Mouse (Mus musculus): ENCODE data around the gene Cd27. TPM values are rescaled to one million over a fixed set of nuclear protein-coding genes. Genes with fewer than 3 reads are reported as not detected.
"Not testable (repeated sequence)": the region's sequence is repeated elsewhere in the genome, so short reads cannot be mapped to it uniquely, and the experiment has no call there.

Gene Cd27
- polyA plus RNA-seq (2012; rRNA removed), result 1,056 and 1,075 TPM in 2 replicates

DNA sequence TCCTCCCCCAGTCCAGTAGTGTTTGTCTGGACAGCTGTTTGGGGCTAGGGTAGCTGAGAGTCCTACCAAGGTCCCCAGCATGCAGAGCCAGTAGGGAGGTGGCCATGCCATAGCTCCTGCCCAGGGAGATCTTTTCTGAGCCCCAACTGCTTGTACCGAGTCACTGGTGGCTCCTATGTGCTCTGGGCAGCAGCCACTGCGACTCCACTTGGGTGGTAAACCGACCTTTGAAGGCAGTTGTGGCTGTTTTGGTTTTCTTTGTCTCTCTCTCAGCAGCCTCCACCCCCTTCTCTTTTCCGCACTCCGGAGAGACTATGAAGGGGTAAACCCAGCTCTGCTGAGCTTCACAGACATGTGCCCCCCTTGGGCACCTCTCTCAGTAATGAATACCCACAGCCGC is at the start of gene Cd27:
Cd27 (minus strand) TSS at position 229 of the 400 bp plus-strand sequence.
- Histone ChIP-seq H3K4me1 (replicated peaks; ENCODE audit: control insufficient read depth, insufficient read depth, low read length) (peaks cover 60% of the 10 kb centered on the region), H3K36me3 (ENCODE audit: control insufficient read depth, insufficient read depth, low read length) (peaks cover 23% of the 10 kb centered on the region), H3K4me3 (ENCODE audit: control insufficient read depth, insufficient read depth, low read length) (peak within 1 kb of the TSS; percentile 95), H3K27ac (ENCODE audit: control insufficient read depth, insufficient read depth, low read length) (peak within 1 kb of the TSS; percentile 99), H3K27me3 (ENCODE audit: control insufficient read depth, insufficient read depth, low read length) (no peaks in the 10 kb centered on the region)
- TF ChIP-seq POLR2A (IDR thresholded peaks at IDR 0.05; ENCODE audit: control insufficient read depth, extremely low read depth, insufficient read depth, low read length, poor library complexity), result peak; percentile 93
- no peak for TF ChIP-seq CTCF (IDR thresholded peaks at IDR 0.05; ENCODE audit: borderline replicate concordance, control insufficient read depth, extremely low read depth, insufficient read depth, low read length, poor library complexity)
- DNase-seq, result peak; percentile 84
- WGBS, result 5% methylated on average over 6 of the region's 6 CpGs

DNA sequence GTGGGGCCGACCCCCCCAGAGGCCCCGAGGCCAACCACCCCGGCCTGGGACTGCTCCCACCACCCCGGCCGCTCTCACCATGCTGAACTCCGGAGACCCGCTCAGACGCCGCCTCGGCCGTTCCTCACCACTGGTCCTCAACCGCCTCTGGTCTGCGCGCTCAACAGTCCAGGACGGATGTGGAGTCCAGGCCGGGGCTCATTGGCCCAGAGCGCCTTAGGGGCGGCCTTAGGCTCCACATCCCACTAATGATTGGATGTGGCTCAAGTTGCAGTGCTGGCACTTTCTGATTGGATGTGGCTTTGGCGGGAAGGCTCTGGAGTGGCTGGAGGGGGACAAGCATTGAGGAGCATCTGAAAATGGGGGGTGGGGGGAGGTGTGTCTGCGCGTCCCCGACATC is 49.1 kb upstream of the Cd27 start, which contains the start of gene Tuba3a:
Tuba3a (minus strand) TSS at position 153 of the 400 bp plus-strand sequence.
- no peaks in the 10 kb centered on the region for H3K36me3 ChIP-seq (ENCODE audit: control insufficient read depth, insufficient read depth, low read length)
- no peak for DNase-seq
- H3K27me3 ChIP-seq (ENCODE audit: control insufficient read depth, insufficient read depth, low read length), result no peaks in the 10 kb centered on the region
- no peak within 1 kb of the TSS for H3K4me3 ChIP-seq (ENCODE audit: control insufficient read depth, insufficient read depth, low read length)
- no peaks in the 10 kb centered on the region for H3K4me1 ChIP-seq (replicated peaks; ENCODE audit: control insufficient read depth, insufficient read depth, low read length)
- H3K27ac ChIP-seq (ENCODE audit: control insufficient read depth, insufficient read depth, low read length), result no peak within 1 kb of the TSS
- TF ChIP-seq CTCF (IDR thresholded peaks at IDR 0.05; ENCODE audit: borderline replicate concordance, control insufficient read depth, extremely low read depth, insufficient read depth, low read length, poor library complexity), result no peak
- no peak for TF ChIP-seq POLR2A (IDR thresholded peaks at IDR 0.05; ENCODE audit: control insufficient read depth, extremely low read depth, insufficient read depth, low read length, poor library complexity)
- WGBS, result 95% methylated on average over 22 of the region's 22 CpGs

DNA sequence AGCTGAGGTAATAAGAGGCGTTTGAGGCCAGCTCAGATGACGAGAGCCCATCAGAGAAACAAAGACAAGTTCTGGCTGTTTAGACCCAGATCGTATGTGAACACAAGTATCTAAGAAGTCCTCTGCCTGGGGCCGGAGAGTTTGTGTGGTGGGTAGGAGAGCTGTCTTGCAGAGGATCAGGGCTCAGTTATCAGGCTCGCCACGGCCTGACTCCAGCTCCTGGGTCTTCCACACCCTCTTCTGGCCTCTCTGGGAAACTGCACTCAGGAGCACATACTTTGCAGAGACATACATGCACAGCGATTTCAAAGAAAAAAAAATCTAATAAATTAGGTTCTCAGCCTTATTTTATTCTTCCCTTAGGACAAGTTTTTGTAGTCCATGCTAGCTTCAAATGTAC is 47.9 kb upstream of the Cd27 start:
- H3K4me3 ChIP-seq (ENCODE audit: control insufficient read depth, insufficient read depth, low read length), result no peak overlapping the region
- no peaks in the 10 kb centered on the region for H3K27me3 ChIP-seq (ENCODE audit: control insufficient read depth, insufficient read depth, low read length)
- H3K4me1 ChIP-seq (replicated peaks; ENCODE audit: control insufficient read depth, insufficient read depth, low read length), result no peaks in the 10 kb centered on the region
- 95% methylated on average over 7 of the region's 7 CpGs for WGBS
- no peak overlapping the region for H3K27ac ChIP-seq (ENCODE audit: control insufficient read depth, insufficient read depth, low read length)
- H3K36me3 ChIP-seq (ENCODE audit: control insufficient read depth, insufficient read depth, low read length), result no peaks in the 10 kb centered on the region
- no peak for TF ChIP-seq CTCF (IDR thresholded peaks at IDR 0.05; ENCODE audit: borderline replicate concordance, control insufficient read depth, extremely low read depth, insufficient read depth, low read length, poor library complexity)
- TF ChIP-seq POLR2A (IDR thresholded peaks at IDR 0.05; ENCODE audit: control insufficient read depth, extremely low read depth, insufficient read depth, low read length, poor library complexity), result no peak
- no peak for DNase-seq

DNA sequence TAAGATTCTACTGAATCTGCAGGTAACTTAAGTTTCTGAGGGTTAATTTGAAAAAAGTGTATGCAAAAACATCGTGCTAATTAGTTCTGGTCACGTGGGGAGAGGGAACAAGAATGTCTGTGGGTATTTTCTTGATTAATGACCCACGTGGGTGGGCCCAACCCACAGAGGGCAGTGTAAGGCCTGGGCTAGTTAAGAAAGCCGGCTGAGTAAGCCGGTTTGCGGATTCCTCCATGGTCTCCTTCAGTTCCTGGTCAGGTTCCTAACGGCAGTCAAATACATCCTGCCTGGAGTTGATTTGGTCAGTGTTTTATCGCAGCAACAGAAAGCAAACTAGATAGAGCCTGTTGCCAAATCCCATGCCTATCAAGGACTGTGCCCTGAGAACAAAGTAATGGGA is 47.4 kb upstream of the Cd27 start:
- H3K27ac ChIP-seq (ENCODE audit: control insufficient read depth, insufficient read depth, low read length), result no peak overlapping the region
- H3K4me1 ChIP-seq (replicated peaks; ENCODE audit: control insufficient read depth, insufficient read depth, low read length), result no peaks in the 10 kb centered on the region
- H3K36me3 ChIP-seq (ENCODE audit: control insufficient read depth, insufficient read depth, low read length), result no peaks in the 10 kb centered on the region
- no peak for DNase-seq
- TF ChIP-seq CTCF (IDR thresholded peaks at IDR 0.05; ENCODE audit: borderline replicate concordance, control insufficient read depth, extremely low read depth, insufficient read depth, low read length, poor library complexity) (no peak), POLR2A (IDR thresholded peaks at IDR 0.05; ENCODE audit: control insufficient read depth, extremely low read depth, insufficient read depth, low read length, poor library complexity) (no peak)
- WGBS, result 83% methylated on average over 8 of the region's 8 CpGs
- no peaks in the 10 kb centered on the region for H3K27me3 ChIP-seq (ENCODE audit: control insufficient read depth, insufficient read depth, low read length)
- no peak overlapping the region for H3K4me3 ChIP-seq (ENCODE audit: control insufficient read depth, insufficient read depth, low read length)

DNA sequence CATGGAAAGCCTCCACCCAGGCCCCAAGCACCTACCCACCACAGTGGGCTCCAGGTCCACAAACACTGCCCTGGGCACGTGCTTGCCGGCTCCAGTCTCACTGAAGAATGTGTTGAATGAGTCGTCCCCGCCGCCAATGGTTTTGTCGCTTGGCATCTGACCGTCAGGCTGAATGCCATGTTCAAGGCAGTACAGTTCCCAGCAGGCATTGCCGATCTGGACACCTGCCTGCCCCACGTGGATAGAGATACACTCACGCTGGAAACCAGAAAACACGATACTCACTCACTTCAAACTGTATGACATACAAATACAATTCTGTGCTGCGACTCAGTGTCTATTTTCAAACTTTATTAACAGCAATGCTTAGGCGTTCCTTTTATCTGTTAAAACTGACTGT is 45.9 kb upstream of the Cd27 start:
- H3K36me3 ChIP-seq (ENCODE audit: control insufficient read depth, insufficient read depth, low read length); H3K27me3 ChIP-seq (ENCODE audit: control insufficient read depth, insufficient read depth, low read length); H3K4me1 ChIP-seq (replicated peaks; ENCODE audit: control insufficient read depth, insufficient read depth, low read length); H3K27ac ChIP-seq (ENCODE audit: control insufficient read depth, insufficient read depth, low read length); H3K4me3 ChIP-seq (ENCODE audit: control insufficient read depth, insufficient read depth, low read length); DNase-seq: not testable (repeated sequence)
- 96% methylated on average over 13 of the region's 13 CpGs for WGBS

DNA sequence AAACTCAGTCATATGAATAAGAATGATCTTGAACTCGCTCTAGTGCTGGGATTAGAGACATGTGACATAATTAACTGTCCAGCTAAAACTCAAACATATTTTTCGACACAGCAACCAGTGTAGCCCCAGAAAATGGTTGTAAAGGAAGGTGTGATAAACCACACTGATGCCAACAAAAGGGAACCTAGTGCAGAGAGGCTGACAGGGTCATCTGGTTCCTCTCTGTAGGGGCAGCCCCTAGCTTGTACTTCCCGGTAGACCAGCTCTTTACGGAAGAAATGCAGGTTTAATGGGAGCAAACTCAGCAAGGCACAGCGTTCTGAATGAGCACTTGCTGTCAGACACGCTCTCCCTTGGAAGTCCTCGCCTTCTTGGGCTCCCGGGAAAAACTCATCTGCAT is 42.9 kb upstream of the Cd27 start:
- H3K4me1 ChIP-seq (replicated peaks; ENCODE audit: control insufficient read depth, insufficient read depth, low read length), result no peaks in the 10 kb centered on the region
- no peak for DNase-seq
- no peak overlapping the region for H3K4me3 ChIP-seq (ENCODE audit: control insufficient read depth, insufficient read depth, low read length)
- H3K36me3 ChIP-seq (ENCODE audit: control insufficient read depth, insufficient read depth, low read length), result no peaks in the 10 kb centered on the region
- H3K27me3 ChIP-seq (ENCODE audit: control insufficient read depth, insufficient read depth, low read length), result no peaks in the 10 kb centered on the region
- WGBS, result 54% methylated on average over 8 of the region's 8 CpGs
- H3K27ac ChIP-seq (ENCODE audit: control insufficient read depth, insufficient read depth, low read length), result no peak overlapping the region
- no peak for TF ChIP-seq POLR2A (IDR thresholded peaks at IDR 0.05; ENCODE audit: control insufficient read depth, extremely low read depth, insufficient read depth, low read length, poor library complexity)
- TF ChIP-seq CTCF (IDR thresholded peaks at IDR 0.05; ENCODE audit: borderline replicate concordance, control insufficient read depth, extremely low read depth, insufficient read depth, low read length, poor library complexity), result no peak

DNA sequence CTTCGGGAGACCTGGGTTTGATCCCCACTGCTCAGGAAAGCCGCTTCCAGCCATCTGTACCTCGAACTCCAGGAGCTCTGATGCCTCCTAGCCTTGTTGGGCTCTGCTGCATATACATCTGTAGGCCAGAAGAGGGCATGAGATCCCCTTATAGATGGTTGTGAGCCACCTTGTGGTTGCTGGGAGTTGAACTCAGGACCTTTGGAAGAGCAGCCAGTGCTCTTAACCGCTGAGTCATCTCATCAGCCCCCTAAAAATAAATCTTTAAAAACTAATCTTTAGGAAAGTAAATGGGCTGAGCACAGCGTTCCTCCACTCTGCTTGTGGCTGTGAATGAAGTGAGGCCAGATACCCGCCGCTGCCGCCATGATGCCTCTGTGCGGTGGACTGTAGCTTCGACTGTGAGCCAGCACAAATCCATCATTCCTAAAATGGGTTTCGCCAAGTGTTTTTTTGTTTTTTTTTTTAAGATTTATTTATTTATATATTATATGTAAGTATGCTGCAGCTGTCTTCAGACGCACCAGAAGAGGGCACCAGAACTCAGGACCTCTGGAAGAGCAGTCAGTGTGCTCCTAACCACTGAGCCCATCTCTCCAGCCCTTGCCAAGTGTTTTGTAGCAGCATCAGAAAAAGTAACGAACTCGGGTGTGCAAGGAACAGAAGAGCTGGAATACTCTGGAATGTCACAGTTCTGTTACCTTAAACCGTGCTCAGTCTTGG is 38.2 kb upstream of the Cd27 start:
- Histone ChIP-seq H3K36me3 (ENCODE audit: control insufficient read depth, insufficient read depth, low read length) (no peaks in the 10 kb centered on the region), H3K4me3 (ENCODE audit: control insufficient read depth, insufficient read depth, low read length) (no peak overlapping the region), H3K27me3 (ENCODE audit: control insufficient read depth, insufficient read depth, low read length) (no peaks in the 10 kb centered on the region), H3K4me1 (replicated peaks; ENCODE audit: control insufficient read depth, insufficient read depth, low read length) (peaks cover 13% of the 10 kb centered on the region), H3K27ac (ENCODE audit: control insufficient read depth, insufficient read depth, low read length) (no peak overlapping the region)
- peak; percentile 31 for DNase-seq
- WGBS, result 66% methylated on average over 15 of the region's 15 CpGs
- TF ChIP-seq CTCF (IDR thresholded peaks at IDR 0.05; ENCODE audit: borderline replicate concordance, control insufficient read depth, extremely low read depth, insufficient read depth, low read length, poor library complexity) (no peak), POLR2A (IDR thresholded peaks at IDR 0.05; ENCODE audit: control insufficient read depth, extremely low read depth, insufficient read depth, low read length, poor library complexity) (no peak)
